Mouse (Mus musculus): ENCODE measurements around the gene Madcam1. TPM values are rescaled to one million over a fixed set of nuclear protein-coding genes. Genes with fewer than 3 reads are reported as not detected.

Madcam1 gene
- polyA plus RNA-seq, 1 experiment from 2014 or later = 2.3 TPM

DNA sequence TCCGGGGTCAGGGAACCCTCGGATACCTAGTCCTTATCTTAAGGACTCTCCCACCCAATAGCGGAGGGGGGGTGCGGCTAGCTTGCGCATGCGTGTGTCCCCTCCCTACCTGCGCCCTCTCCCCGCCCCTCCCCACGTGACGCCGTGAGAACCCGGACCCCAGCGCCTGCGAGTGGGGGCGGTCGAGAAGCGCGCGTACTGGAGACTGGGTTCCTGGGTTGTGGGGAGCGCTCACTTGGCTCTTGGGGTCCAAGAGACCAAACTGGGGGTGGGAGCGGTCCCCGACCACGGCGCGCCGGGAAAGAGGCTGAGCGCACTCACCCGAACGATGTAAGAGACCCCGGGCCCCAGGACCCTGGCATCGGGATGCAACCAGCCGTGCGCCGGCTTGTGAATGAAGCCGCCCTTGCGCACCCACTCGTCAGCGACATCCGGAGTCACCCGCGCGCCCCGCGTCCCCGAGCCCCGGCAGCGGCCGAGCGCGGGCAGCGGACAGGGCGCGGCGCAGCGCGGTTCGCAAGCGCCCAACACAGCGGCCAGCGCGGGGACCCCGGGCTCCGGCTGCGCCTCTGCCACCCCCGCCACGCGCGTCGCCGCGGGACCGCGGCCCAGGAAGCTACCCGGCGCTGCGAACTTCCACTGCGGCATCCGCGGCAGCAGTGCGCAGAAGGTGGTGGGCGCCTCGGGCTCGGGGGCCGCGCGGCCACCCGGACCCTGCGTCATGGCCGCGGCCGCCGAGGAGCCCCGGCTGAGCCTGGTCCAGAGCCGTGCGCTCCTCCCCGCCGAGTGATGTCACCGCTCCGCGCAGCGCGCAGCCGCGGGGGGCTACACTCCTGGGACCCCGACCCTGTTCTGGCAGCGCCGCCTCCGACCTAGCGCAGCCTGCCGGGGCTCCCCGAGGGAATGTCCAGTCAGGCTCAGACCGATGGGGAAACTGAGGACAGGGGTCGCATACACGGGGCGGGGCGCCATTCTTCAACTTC lies 26.9 kb upstream of the Madcam1 start, which contains the start of gene Shc2:
TSS of gene Shc2 (minus strand) at position 791 of the 983 bp plus-strand sequence.
- Histone ChIP-seq H3K36me3 (ENCODE audit: insufficient read depth, low read length) (no peaks in the 10 kb centered on the region), H3K4me2 (replicated peaks; ENCODE audit: low read depth, low read length) (peak within 1 kb of the TSS; percentile 84), H3K4me1 (ENCODE audit: insufficient read depth, low read length) (peaks cover 15% of the 10 kb centered on the region), H3K9ac (replicated peaks; ENCODE audit: low read length) (peak within 1 kb of the TSS; percentile 81), H3K9me3 (ENCODE audit: low read length) (no peaks in the 10 kb centered on the region), H3K4me3 (ENCODE audit: low read length) (peak within 1 kb of the TSS; percentile 58), H3K27me3 (ENCODE audit: insufficient read depth, low read length) (peaks cover 4% of the 10 kb centered on the region), H3K27ac (ENCODE audit: low read length) (no peak within 1 kb of the TSS)
- ATAC-seq (ENCODE audit: low FRiP score, low TSS enrichment) = peak; percentile 76
- under 1% methylated on average over 101 of the region's 116 CpGs for WGBS

DNA sequence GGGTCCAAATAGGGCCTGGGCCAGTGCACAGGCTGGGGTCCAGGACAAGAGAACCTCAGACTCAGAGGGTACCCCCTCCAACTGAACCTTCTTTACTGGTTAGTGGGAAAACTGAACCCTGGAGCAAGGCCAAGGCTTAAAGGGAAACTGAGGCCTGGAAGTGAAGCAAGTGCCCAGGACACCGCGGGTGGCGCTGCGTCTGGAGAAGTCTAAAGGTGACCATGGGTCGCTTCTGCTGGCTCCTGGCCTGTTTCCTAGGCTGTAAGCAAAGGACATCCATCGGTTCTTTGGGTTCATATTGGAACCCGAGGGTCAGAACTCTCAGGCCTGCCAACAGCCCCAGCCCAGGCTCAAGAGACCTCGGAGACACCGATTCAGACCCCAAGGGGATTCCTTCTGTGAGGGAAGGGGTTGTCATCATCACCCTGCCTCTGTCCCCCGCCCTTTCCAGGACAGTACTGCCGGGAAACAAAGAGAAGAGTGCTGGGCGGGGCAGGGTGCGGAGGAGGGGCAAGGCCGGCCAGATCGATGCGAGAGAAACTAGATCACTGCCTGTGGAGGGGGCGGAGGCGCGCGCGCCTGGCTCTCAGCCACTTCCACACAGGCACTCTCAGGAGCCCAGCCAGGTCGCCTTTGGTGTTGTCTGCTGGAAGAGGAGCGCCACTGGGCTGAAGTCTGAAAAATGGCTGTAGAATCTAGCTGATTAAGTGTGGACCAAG lies 25.7 kb upstream of the Madcam1 start:
- Histone ChIP-seq H3K27me3 (ENCODE audit: insufficient read depth, low read length) (peaks cover 4% of the 10 kb centered on the region), H3K9me3 (ENCODE audit: low read length) (no peaks in the 10 kb centered on the region), H3K4me2 (replicated peaks; ENCODE audit: low read depth, low read length) (peak overlapping the region; percentile 84), H3K27ac (ENCODE audit: low read length) (no peak overlapping the region), H3K36me3 (ENCODE audit: insufficient read depth, low read length) (no peaks in the 10 kb centered on the region), H3K9ac (replicated peaks; ENCODE audit: low read length) (peak overlapping the region; percentile 81), H3K4me3 (ENCODE audit: low read length) (peak overlapping the region; percentile 58), H3K4me1 (ENCODE audit: insufficient read depth, low read length) (peaks cover 15% of the 10 kb centered on the region)
- ATAC-seq (ENCODE audit: low FRiP score, low TSS enrichment) = peak; percentile 63; the same call in 1 of the 2 replicates
- WGBS = 7% methylated on average over 23 of the region's 23 CpGs

DNA sequence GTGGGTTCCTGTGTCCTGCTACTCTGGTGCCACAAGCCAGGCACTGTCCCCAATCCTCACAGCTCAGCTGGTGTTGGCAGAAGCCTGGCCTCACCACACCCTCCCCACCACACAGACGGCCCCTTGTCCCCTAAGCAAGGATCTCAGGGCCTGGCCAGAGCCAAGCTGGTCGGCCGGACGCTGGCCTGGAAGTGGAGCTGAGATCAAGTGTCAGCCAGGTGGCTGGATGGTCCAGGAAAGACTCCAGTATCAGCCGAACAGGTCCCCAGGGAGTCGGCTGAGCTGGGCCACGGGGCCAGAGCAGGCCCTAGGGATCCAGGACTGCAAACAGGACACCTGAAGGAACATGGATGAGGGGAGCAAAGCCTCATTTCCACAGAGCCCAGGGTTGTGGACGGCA lies 18.6 kb upstream of the Madcam1 start, which contains the start of gene Odf3l2:
TSS of gene Odf3l2 (minus strand) at position 28 of the 400 bp plus-strand sequence.
- H3K27ac ChIP-seq (ENCODE audit: low read length) = no peak within 1 kb of the TSS
- no peaks in the 10 kb centered on the region for H3K4me1 ChIP-seq (ENCODE audit: insufficient read depth, low read length)
- no peaks in the 10 kb centered on the region for H3K27me3 ChIP-seq (ENCODE audit: insufficient read depth, low read length)
- 55% methylated on average over 8 of the region's 8 CpGs for WGBS
- H3K9me3 ChIP-seq (ENCODE audit: low read length) = no peaks in the 10 kb centered on the region
- H3K4me3 ChIP-seq (ENCODE audit: low read length) = no peak within 1 kb of the TSS
- no peak within 1 kb of the TSS for H3K4me2 ChIP-seq (replicated peaks; ENCODE audit: low read depth, low read length)
- no peaks in the 10 kb centered on the region for H3K36me3 ChIP-seq (ENCODE audit: insufficient read depth, low read length)
- no peak within 1 kb of the TSS for H3K9ac ChIP-seq (replicated peaks; ENCODE audit: low read length)
- no peak for ATAC-seq (ENCODE audit: low FRiP score, low TSS enrichment)

DNA sequence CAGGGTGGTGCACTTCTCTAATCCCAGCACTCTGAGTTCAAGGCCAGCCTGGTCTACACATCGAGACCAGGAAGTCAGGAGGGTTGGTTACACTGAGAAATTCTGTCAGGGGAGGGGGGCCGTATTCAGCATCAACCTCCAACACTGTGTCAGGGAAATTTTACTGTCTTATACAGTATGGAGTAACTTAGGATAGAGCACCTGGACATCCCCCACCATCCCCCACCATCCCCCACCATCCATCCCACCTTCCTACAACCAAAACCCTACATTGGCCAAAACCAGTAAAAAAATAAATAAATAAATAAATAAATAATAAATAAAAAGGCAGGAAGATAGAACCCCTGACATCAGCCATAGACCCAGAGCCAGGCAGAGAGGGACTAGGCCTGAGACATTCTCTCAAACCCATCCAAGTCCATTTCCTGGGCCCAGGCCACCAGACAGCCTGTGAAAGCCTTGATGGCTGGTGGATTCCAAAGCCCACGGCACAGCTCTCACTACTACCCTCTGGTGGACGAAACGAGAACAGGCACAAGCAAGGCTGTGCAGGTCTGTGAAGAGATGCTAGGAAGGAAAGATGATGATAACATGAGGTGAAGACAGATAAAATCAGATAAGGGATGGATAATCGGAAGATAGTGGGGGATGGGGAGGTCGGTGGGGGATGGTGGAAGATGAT lies 15.1 kb upstream of the Madcam1 start:
- H3K9ac ChIP-seq (replicated peaks; ENCODE audit: low read length) = no peak overlapping the region
- no peak overlapping the region for H3K27ac ChIP-seq (ENCODE audit: low read length)
- ATAC-seq (ENCODE audit: low FRiP score, low TSS enrichment) = peak; percentile 43
- H3K9me3 ChIP-seq (ENCODE audit: low read length) = no peaks in the 10 kb centered on the region
- H3K4me3 ChIP-seq (ENCODE audit: low read length) = no peak overlapping the region
- H3K36me3 ChIP-seq (ENCODE audit: insufficient read depth, low read length) = no peaks in the 10 kb centered on the region
- no peaks in the 10 kb centered on the region for H3K27me3 ChIP-seq (ENCODE audit: insufficient read depth, low read length)
- WGBS = 30% methylated on average over 7 of the region's 7 CpGs
- no peaks in the 10 kb centered on the region for H3K4me1 ChIP-seq (ENCODE audit: insufficient read depth, low read length)
- no peak overlapping the region for H3K4me2 ChIP-seq (replicated peaks; ENCODE audit: low read depth, low read length)

DNA sequence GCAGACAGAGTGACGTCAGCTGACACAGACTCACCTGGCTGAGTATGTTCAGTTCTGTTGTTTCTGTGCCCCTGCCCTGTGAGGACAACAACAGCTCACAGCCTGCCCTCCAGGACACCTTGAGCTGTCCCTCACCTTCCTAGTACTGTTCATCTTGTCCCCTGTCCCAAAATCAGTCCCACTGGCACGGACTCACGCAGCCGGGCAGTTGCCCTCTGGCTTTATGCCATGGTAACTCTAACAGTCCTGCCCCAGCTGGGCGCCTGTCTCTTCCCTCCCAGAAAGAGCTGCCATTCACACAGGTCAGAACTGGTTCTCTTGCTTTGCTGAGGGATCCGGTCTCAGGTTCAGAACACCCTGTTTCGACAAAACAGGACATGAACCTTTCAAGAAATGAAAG lies 11.6 kb upstream of the Madcam1 start:
- H3K4me2 ChIP-seq (replicated peaks; ENCODE audit: low read depth, low read length) = no peak overlapping the region
- no peak for ATAC-seq (ENCODE audit: low FRiP score, low TSS enrichment)
- 78% methylated on average over 7 of the region's 7 CpGs for WGBS
- H3K4me1 ChIP-seq (ENCODE audit: insufficient read depth, low read length) = no peaks in the 10 kb centered on the region
- no peak overlapping the region for H3K27ac ChIP-seq (ENCODE audit: low read length)
- no peak overlapping the region for H3K9ac ChIP-seq (replicated peaks; ENCODE audit: low read length)
- 0 out of 2 replicates have a peak, but pooled peaks cover 4% of the 10 kb centered on the region for H3K27me3 ChIP-seq (ENCODE audit: insufficient read depth, low read length)
- H3K4me3 ChIP-seq (ENCODE audit: low read length) = no peak overlapping the region
- H3K9me3 ChIP-seq (ENCODE audit: low read length) = no peaks in the 10 kb centered on the region
- no peaks in the 10 kb centered on the region for H3K36me3 ChIP-seq (ENCODE audit: insufficient read depth, low read length)

DNA sequence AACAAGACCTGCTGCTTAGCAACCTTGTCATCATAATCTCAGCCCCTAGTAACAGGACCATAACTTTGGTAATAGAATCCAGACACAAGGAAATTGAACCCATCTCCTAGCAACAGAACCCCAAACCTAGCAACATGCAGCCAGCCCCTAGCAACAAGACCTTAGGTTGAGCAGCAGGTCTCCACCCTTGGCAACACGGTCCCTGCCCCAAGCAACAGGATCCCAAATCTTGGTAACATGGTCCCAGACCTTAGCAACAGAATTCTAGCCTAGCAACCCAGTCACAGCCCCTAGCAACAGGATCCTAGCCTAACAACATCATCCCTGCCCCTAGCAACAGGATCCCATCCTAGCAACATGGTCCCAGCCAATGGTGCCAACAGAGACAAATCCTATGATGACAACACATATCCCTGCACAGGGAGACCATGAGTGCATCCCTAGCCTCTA lies 9.4 kb upstream of the Madcam1 start:
- ATAC-seq (ENCODE audit: low FRiP score, low TSS enrichment) = no peak
- Histone ChIP-seq H3K4me3 (ENCODE audit: low read length) (no peak overlapping the region), H3K36me3 (ENCODE audit: insufficient read depth, low read length) (no peaks in the 10 kb centered on the region), H3K27me3 (ENCODE audit: insufficient read depth, low read length) (0 out of 2 replicates have a peak, but pooled peaks cover 4% of the 10 kb centered on the region), H3K27ac (ENCODE audit: low read length) (no peak overlapping the region), H3K4me1 (ENCODE audit: insufficient read depth, low read length) (no peaks in the 10 kb centered on the region), H3K4me2 (replicated peaks; ENCODE audit: low read depth, low read length) (no peak overlapping the region), H3K9me3 (ENCODE audit: low read length) (no peaks in the 10 kb centered on the region), H3K9ac (replicated peaks; ENCODE audit: low read length) (no peak overlapping the region)
- WGBS = 42% methylated on average over 1 of the region's 1 CpGs

DNA sequence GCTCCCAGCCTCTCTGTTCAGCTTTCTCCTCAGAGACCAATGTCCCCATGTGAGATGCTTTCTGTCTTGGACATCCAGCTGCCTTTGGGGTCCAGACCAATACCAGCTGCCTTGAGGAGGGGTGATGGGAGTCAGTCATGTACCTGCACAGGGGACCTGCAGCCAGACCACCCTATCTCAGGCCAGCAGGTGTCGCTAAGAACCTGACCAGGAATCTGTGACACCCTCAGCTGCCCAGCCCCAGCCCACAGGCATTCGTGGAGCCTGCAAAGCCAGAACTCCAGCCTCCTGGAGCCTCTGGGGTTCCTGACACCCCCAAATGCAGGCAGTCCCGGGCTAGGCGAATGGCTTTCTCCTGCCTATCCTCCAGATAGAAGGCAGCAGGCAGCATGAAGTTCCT lies 5.5 kb upstream of the Madcam1 start:
- peak; percentile 17; the same call in 1 of the 2 replicates for ATAC-seq (ENCODE audit: low FRiP score, low TSS enrichment)
- 0 out of 2 replicates have a peak, but pooled peaks cover 1% of the 10 kb centered on the region for H3K4me1 ChIP-seq (ENCODE audit: insufficient read depth, low read length)
- no peaks in the 10 kb centered on the region for H3K36me3 ChIP-seq (ENCODE audit: insufficient read depth, low read length)
- no peak overlapping the region for H3K9ac ChIP-seq (replicated peaks; ENCODE audit: low read length)
- 9% methylated on average over 4 of the region's 4 CpGs for WGBS
- H3K27ac ChIP-seq (ENCODE audit: low read length) = no peak overlapping the region
- no peak overlapping the region for H3K4me2 ChIP-seq (replicated peaks; ENCODE audit: low read depth, low read length)
- H3K9me3 ChIP-seq (ENCODE audit: low read length) = no peaks in the 10 kb centered on the region
- H3K27me3 ChIP-seq (ENCODE audit: insufficient read depth, low read length) = 0 out of 2 replicates have a peak, but pooled peaks cover 4% of the 10 kb centered on the region
- H3K4me3 ChIP-seq (ENCODE audit: low read length) = no peak overlapping the region

DNA sequence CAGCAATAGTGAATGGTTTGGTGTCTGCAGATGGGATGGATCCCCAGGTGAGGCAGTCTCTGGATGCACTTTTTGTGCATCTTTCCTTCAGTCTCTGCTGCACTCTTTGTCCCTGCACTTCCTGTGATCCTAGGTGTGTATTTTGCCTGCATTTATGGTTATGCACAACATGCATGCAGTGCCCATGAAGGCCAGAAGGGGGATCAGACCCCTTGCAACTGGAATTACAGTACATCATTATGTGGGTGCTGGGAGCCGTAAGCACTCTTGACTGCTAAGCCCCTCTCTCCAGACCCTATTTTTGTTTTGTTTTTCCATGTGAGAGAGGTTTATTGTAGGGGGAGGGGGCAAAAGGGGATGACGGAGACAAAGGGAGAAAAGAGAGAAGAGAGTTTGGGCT lies 4.1 kb upstream of the Madcam1 start:
- ATAC-seq (ENCODE audit: low FRiP score, low TSS enrichment) = no peak
- 70% methylated on average over 2 of the region's 2 CpGs for WGBS
- no peaks in the 10 kb centered on the region for H3K9me3 ChIP-seq (ENCODE audit: low read length)
- H3K4me2 ChIP-seq (replicated peaks; ENCODE audit: low read depth, low read length) = no peak overlapping the region
- no peak overlapping the region for H3K27ac ChIP-seq (ENCODE audit: low read length)
- 0 out of 2 replicates have a peak, but pooled peaks cover 7% of the 10 kb centered on the region for H3K4me1 ChIP-seq (ENCODE audit: insufficient read depth, low read length)
- H3K27me3 ChIP-seq (ENCODE audit: insufficient read depth, low read length) = 0 out of 2 replicates have a peak, but pooled peaks cover 2% of the 10 kb centered on the region
- no peak overlapping the region for H3K4me3 ChIP-seq (ENCODE audit: low read length)
- H3K9ac ChIP-seq (replicated peaks; ENCODE audit: low read length) = no peak overlapping the region
- H3K36me3 ChIP-seq (ENCODE audit: insufficient read depth, low read length) = no peaks in the 10 kb centered on the region

DNA sequence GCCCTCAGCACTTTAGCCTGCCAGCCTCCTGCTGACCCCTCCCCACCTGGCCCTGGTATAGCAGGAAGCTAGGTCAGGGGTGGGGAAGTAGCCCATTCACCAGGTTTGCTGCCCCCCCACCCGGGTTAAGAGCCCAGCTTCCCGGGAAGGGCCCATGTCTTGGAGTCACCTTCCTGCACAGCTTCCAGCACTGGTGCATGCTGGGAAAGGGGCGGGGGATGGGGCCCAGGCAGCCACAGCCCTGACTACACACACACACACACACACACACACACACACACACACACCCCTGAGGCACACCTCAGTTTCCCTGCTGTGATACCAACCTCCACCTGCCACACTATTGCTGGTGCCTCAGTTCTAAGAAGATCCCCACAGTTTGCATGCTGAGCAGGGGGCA lies 2.5 kb upstream of the Madcam1 start:
- no peaks in the 10 kb centered on the region for H3K27me3 ChIP-seq (ENCODE audit: insufficient read depth, low read length)
- ATAC-seq (ENCODE audit: low FRiP score, low TSS enrichment) = no peak
- no peak overlapping the region for H3K27ac ChIP-seq (ENCODE audit: low read length)
- 0 out of 2 replicates have a peak, but pooled peaks cover 7% of the 10 kb centered on the region for H3K4me1 ChIP-seq (ENCODE audit: insufficient read depth, low read length)
- 48% methylated on average over 3 of the region's 3 CpGs for WGBS
- H3K9ac ChIP-seq (replicated peaks; ENCODE audit: low read length) = no peak overlapping the region
- no peak overlapping the region for H3K4me3 ChIP-seq (ENCODE audit: low read length)
- no peaks in the 10 kb centered on the region for H3K36me3 ChIP-seq (ENCODE audit: insufficient read depth, low read length)
- H3K9me3 ChIP-seq (ENCODE audit: low read length) = no peaks in the 10 kb centered on the region
- no peak overlapping the region for H3K4me2 ChIP-seq (replicated peaks; ENCODE audit: low read depth, low read length)

Data from kidney, embryonic 16.5 days (tissue).